Mouse (Mus musculus) small intestine, adult 2 months (tissue): Measurements from ENCODE around the gene Nudt13. TPM values are rescaled to one million over a fixed set of nuclear protein-coding genes. Genes with fewer than 3 reads are reported as not detected.
A peak's percentile ranks its signal among the peaks of the same experiment; 100 is the strongest.

ENCODE experiments used
- H3K27ac ChIP-seq: fragments of 200-500 bp; 2 replicates; pipeline ENCODE4 v1.5.1; 2012; ENCODE audit warnings: low read depth, low read length, control low read depth, inconsistent platforms; ENCODE audit not compliant: insufficient read depth
- H3K27me3 ChIP-seq: fragments of 200-500 bp; 2 replicates; pipeline ENCODE4 v1.6.1; 2012; ENCODE audit warnings: mild to moderate bottlenecking, moderate library complexity, low read length, inconsistent platforms; ENCODE audit not compliant: control insufficient read depth, insufficient read depth
- H3K36me3 ChIP-seq: fragments of 200-500 bp; 2 replicates; pipeline ENCODE4 v1.6.1; 2012; ENCODE audit warnings: mild to moderate bottlenecking, low read length, control low read depth, inconsistent platforms; ENCODE audit not compliant: control insufficient read depth, insufficient read depth
- H3K4me1 ChIP-seq: fragments of 200-500 bp; 2 replicates; pipeline ENCODE4 v1.6.1; 2012; ENCODE audit warnings: low read length, inconsistent platforms, mixed read lengths; ENCODE audit not compliant: control insufficient read depth, insufficient read depth, insufficient read length
- H3K4me3 ChIP-seq: fragments of 200-500 bp; 2 replicates; pipeline ENCODE4 v1.5.1; 2012; ENCODE audit warnings: low read depth, mild to moderate bottlenecking, control low read depth, inconsistent platforms, low read length, moderate library complexity
- CTCF ChIP-seq: fragments of 200-500 bp; IDR thresholded peaks from 2 replicates; pipeline ENCODE4 v1.5.1; 2012; ENCODE audit warnings: low read depth, mild to moderate bottlenecking, control low read depth, inconsistent platforms, low read length, moderate library complexity, mixed read lengths; ENCODE audit not compliant: insufficient replicate concordance, insufficient read length; ENCODE audit errors: extremely low read depth
- POLR2A ChIP-seq: fragments of 200-500 bp; IDR thresholded peaks from 2 replicates; pipeline ENCODE4 v1.6.1; 2012; ENCODE audit warnings: low read depth, mild to moderate bottlenecking, control low read depth, inconsistent platforms, low read length, moderate library complexity
- WGBS: fragments of 180-500 bp; shearing (Covaris S2); methylation state at CpG from one replicate; pipeline ENCODE4 v1.1.7; 2018; 5-methylcytosine and 5-hydroxymethylcytosine counted together
- polyA plus RNA-seq: library from polyadenylated mRNA; depleted of rRNA; stranded (reverse); fragments of >200 nt; gene quantifications from 2 replicates; pipeline ENCODE4 v1.2.3, GENCODE M21; 2012

The Nudt13 gene
- polyA plus RNA-seq, 1 experiment: 12.2 TPM

DNA sequence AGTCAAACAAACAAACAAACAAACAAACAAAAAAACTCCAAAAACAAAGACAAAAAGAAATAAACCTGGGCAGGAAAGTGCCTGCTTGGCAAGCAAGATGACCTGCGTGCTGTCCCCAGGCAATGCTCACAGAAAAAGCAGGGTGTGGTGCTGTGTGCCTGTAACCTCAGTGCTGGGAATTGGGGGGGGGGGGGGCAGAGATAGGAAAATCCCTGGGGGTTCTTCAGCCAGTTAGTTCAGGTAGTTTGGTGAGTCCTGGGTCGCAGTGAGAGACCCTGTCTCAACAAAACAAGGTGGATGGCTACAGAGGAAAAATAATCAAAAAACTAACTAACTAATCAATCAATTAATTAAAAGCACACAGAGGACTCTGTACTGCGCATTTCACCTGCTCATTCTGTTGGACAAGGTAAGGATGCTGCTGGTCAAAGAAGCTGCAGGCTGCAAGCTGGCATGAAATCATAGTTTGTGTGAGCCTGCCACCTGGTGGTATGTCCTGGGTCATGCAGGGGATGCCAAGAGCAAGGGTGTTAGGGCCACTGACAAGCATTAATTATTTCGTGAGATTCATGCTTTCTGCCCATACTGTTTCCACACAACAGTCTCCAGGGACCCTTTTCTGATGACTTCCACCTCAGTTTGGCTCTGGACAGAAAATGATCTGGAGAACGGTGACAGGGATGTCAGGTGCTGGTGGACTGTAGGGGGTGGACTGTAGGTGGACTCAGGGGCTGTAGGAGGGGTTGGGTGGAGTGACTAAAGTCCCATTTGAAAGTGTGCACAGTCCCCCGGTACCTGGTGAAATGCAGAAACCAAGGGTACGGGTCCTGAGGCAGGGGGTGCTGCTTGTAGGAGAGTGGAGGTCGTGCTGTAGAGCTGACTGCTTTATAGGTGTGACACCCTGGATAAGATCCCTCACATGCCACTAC is 36.0 kb upstream of the Nudt13 start:
- no peak for TF ChIP-seq POLR2A
- peak; percentile 93; the same call in 1 of the 2 replicates for TF ChIP-seq CTCF
- Histone ChIP-seq H3K36me3 (no peaks in the 10 kb centered on the region), H3K4me1 (no peaks in the 10 kb centered on the region), H3K27ac (no peak overlapping the region), H3K27me3 (no peaks in the 10 kb centered on the region), H3K4me3 (no peak overlapping the region)
- 43% methylated on average over 8 of the region's 8 CpGs for whole genome bisulfite sequencing

DNA sequence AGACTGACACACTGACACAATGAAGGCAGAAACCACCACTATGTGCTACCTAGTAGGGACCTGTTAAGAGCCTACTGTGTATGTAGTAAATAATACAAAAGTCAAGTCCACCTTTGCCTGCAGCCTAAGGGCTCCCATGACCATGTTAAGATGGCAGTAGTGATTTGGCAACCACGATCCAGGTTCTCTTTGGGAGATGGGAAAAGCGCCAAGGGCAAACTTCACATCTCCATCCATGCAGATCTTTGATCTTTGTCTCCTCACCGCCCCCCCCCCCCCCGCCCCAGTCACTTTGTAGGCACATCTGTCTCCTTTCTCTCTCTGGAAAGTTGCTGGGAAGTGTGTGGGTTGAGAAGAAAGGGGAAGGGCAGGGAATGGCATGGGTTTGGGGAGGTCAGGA is 32.2 kb upstream of the Nudt13 start:
- Histone ChIP-seq H3K4me3 (no peak overlapping the region), H3K27ac (no peak overlapping the region), H3K4me1 (no peaks in the 10 kb centered on the region; the same call in 1 of the 2 replicates), H3K27me3 (no peaks in the 10 kb centered on the region), H3K36me3 (no peaks in the 10 kb centered on the region)
- 39% methylated on average over 4 of the region's 4 CpGs for WGBS
- TF ChIP-seq POLR2A: no peak
- TF ChIP-seq CTCF: no peak

- no peak for TF ChIP-seq CTCF
- no peak for TF ChIP-seq POLR2A
- no peaks in the 10 kb centered on the region for H3K27me3 ChIP-seq
- H3K27ac ChIP-seq: no peak overlapping the region
- no peak overlapping the region for H3K4me3 ChIP-seq
- WGBS: 56% methylated on average over 6 of the region's 6 CpGs
- no peaks in the 10 kb centered on the region for H3K36me3 ChIP-seq
- no peaks in the 10 kb centered on the region; the same call in 1 of the 2 replicates for H3K4me1 ChIP-seq
Observed at GRCm38 (mm10) chr14:20268421-20268820, 26.1 kb upstream of the Nudt13 start.

- no peaks in the 10 kb centered on the region for H3K36me3 ChIP-seq
- H3K4me1 ChIP-seq: no peaks in the 10 kb centered on the region; the same call in 1 of the 2 replicates
- TF ChIP-seq POLR2A (no peak), CTCF (no peak)
- 61% methylated on average over 6 of the region's 6 CpGs for WGBS
- no peak within 1 kb of the TSS for H3K27ac ChIP-seq
- H3K4me3 ChIP-seq: no peak within 1 kb of the TSS
- H3K27me3 ChIP-seq: no peaks in the 10 kb centered on the region
Observed at GRCm38 (mm10) chr14:20269082-20269809, 25.3 kb upstream of the Nudt13 start, which contains the start of gene Kcnk16. Kcnk16 (minus strand) TSS chr14:20269199.

GRCm38 (mm10) chr14:20291391-20291790 is 3.1 kb upstream of the Nudt13 start:
- H3K36me3 ChIP-seq: no peaks in the 10 kb centered on the region
- H3K27me3 ChIP-seq: no peaks in the 10 kb centered on the region
- no peak overlapping the region for H3K27ac ChIP-seq
- TF ChIP-seq POLR2A: no peak
- no peak for TF ChIP-seq CTCF
- WGBS: 19% methylated on average over 4 of the region's 4 CpGs
- peaks cover 4% of the 10 kb centered on the region; the same call in 1 of the 2 replicates for H3K4me1 ChIP-seq
- H3K4me3 ChIP-seq: no peak overlapping the region

- H3K4me3 ChIP-seq: peak overlapping the region; percentile 58
- no peaks in the 10 kb centered on the region for H3K27me3 ChIP-seq
- TF ChIP-seq CTCF (no peak), POLR2A (no peak)
- peaks cover 4% of the 10 kb centered on the region; the same call in 1 of the 2 replicates for H3K4me1 ChIP-seq
- H3K27ac ChIP-seq: no peak overlapping the region
- WGBS: 17% methylated on average over 8 of the region's 8 CpGs
- no peaks in the 10 kb centered on the region; the same call in 1 of the 2 replicates for H3K36me3 ChIP-seq
Observed at GRCm38 (mm10) chr14:20294947-20295346, 450 bp downstream of the Nudt13 start.
